Mouse (Mus musculus): ENCODE data around the gene Cdkn2c. TPM values are rescaled to one million over a fixed set of nuclear protein-coding genes. Genes with fewer than 3 reads are reported as not detected.

Gene Cdkn2c
- polyA plus RNA-seq, 1 experiment from 2014 or later: 14.3 TPM

Other genes with a start within 250 kb of the Cdkn2c start
- 54.6 and 62.6 TPM in 2 replicates for gene Rnf11, start 182.5 kb downstream of the Cdkn2c start, polyA plus RNA-seq (2015; fragmentation: Nextera tagmentation; extraction: Ambion mirVana)
- not detected in 2 replicates for gene 4930522H14Rik, start 135.9 kb downstream of the Cdkn2c start, polyA plus RNA-seq (2015; fragmentation: Nextera tagmentation; extraction: Ambion mirVana)
- gene Faf1, start 9.4 kb upstream of the Cdkn2c start, polyA plus RNA-seq (2015; fragmentation: Nextera tagmentation; extraction: Ambion mirVana): 29.0 and 31.3 TPM in 2 replicates